Comparison of ENCODE assay signal across 9 mouse cellular contexts in the genomic region with DNA sequence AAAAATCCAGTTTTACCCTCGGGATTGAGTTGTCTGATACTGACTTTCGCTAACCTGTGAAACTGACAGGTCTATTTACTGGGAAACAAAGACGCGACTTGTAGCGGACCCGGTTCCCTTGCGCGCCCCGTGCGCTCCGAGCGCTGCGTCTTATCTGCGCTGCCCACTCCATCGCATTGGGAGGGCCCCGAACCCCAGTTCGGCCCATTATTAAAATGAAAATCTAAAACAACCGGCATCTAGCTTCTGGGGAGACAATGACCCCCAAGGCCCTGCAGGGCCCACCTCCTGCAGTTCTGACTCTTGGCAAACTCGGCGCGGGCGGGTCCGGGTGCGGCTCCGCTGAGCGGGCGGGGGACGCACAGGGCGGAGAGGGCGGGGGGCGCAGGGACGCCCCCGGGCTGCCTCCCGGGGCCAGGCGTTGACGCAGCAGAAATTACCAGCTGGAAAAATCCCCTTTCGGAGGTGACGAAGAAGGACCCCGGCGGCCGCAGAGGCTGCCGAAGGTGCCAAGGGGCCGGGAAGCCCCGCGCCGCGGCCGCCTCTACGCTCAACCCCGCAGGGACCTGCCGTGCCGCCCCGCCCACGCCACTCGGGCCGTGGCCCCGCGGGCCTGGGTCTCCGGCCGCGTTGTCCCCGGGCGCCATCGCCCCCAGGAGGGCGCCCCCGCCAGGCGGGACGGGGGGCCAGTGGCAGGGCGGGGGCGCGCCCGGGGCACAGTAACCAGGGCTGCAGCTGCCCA. TPM values are rescaled to one million over a fixed set of nuclear protein-coding genes. Genes with fewer than 3 reads are reported as not detected.
DNase-seq lines count a peak whose midpoint lies in the region; ATAC-seq lines count a peak whose summit lies in the region.
"Had no signal": no experiment of that assay in that cellular context is flagged by ENCODE, and none has a peak within 500 bp of the region (broad histone marks: within the 10 kb centered on the region; RNA-seq: fewer than 3 reads in every experiment).

No protein-coding gene starts in this region.

- H3K9me3 ChIP-seq in embryonic facial prominence, embryonic 14.5 days (ENCODE audit: control insufficient read depth, low read length) = no peaks in the 10 kb centered on the region
- H3K9me3 ChIP-seq in limb, embryonic 10.5 days (replicated peaks) = no peaks in the 10 kb centered on the region
- H3K9me3 ChIP-seq in midbrain, embryonic 13.5 days = no peaks in the 10 kb centered on the region
- H3K9me3 ChIP-seq in stomach, embryonic 16.5 days (replicated peaks; ENCODE audit: control insufficient read depth, low read length) = no peaks in the 10 kb centered on the region

- H3K36me3 ChIP-seq in embryonic facial prominence, embryonic 14.5 days (ENCODE audit: control insufficient read depth, insufficient read depth, low read length) = no peaks in the 10 kb centered on the region
- no peaks in the 10 kb centered on the region for H3K36me3 ChIP-seq in limb, embryonic 10.5 days
- H3K36me3 ChIP-seq in midbrain, embryonic 13.5 days = no peaks in the 10 kb centered on the region
- H3K36me3 ChIP-seq in stomach, embryonic 16.5 days (ENCODE audit: control insufficient read depth, insufficient read depth, low read length) = no peaks in the 10 kb centered on the region

- ATAC-seq in embryonic facial prominence, embryonic 14.5 days (ENCODE audit: low read depth) = no peak
- ATAC-seq in midbrain, embryonic 13.5 days = no peak
- ATAC-seq in stomach, embryonic 16.5 days (ENCODE audit: insufficient read depth, low FRiP score) = no peak

- H3K27ac ChIP-seq in embryonic facial prominence, embryonic 14.5 days (replicated peaks; ENCODE audit: low read depth, low read length) = no peak overlapping the region; the same call in 1 of the 2 replicates
- peak overlapping the region; percentile 90 for H3K27ac ChIP-seq in limb, embryonic 10.5 days
- H3K27ac ChIP-seq in midbrain, embryonic 13.5 days = peak overlapping the region; percentile 82
- H3K27ac ChIP-seq in stomach, embryonic 16.5 days (ENCODE audit: low read length) = 0 out of 2 replicates have a peak overlapping the region, but pooled peaks have one; percentile 14

- H3K27me3 ChIP-seq in embryonic facial prominence, embryonic 14.5 days (replicated peaks; ENCODE audit: control insufficient read depth, insufficient read depth, low read length) = peaks cover 44% of the 10 kb centered on the region
- peaks cover 22% of the 10 kb centered on the region; the same call in 1 of the 2 replicates for H3K27me3 ChIP-seq in limb, embryonic 10.5 days (ENCODE audit: low read depth, poor library complexity, severe bottlenecking)
- H3K27me3 ChIP-seq in midbrain, embryonic 13.5 days = peaks cover 27% of the 10 kb centered on the region
- no peaks in the 10 kb centered on the region for H3K27me3 ChIP-seq in stomach, embryonic 16.5 days (ENCODE audit: control insufficient read depth, insufficient read depth, low read length)

- DNase-seq in kidney, adult 18-20 months = peak; percentile 54
- no peak for DNase-seq in kidney, adult 8-10 months
- DNase-seq in adrenal gland, postnatal 14 days = peak; percentile 69
- DNase-seq in embryonic facial prominence, embryonic 14.5 days (ENCODE audit: low spot score) = no peak
- peak; percentile 59 to 67 for DNase-seq in heart, postnatal 14 days
- peak; percentile 74 for DNase-seq in limb, embryonic 10.5 days (ENCODE audit: low spot score)

- H3K4me1 ChIP-seq in embryonic facial prominence, embryonic 14.5 days (ENCODE audit: control insufficient read depth, insufficient read depth, low read length) = 0 out of 2 replicates have a peak, but pooled peaks cover 3% of the 10 kb centered on the region
- peaks cover 33% of the 10 kb centered on the region for H3K4me1 ChIP-seq in limb, embryonic 10.5 days
- H3K4me1 ChIP-seq in midbrain, embryonic 13.5 days (replicated peaks) = peaks cover 29% of the 10 kb centered on the region
- no peaks in the 10 kb centered on the region for H3K4me1 ChIP-seq in stomach, embryonic 16.5 days (ENCODE audit: control insufficient read depth, insufficient read depth, low read length)

- WGBS in embryonic facial prominence, embryonic 14.5 days = under 1% methylated on average over 36 of the region's 72 CpGs
- 1% methylated on average over 72 of the region's 72 CpGs for WGBS in limb, embryonic 10.5 days
- WGBS in midbrain, embryonic 13.5 days = under 1% methylated on average over 49 of the region's 72 CpGs
- WGBS in stomach, embryonic 16.5 days = under 1% methylated on average over 62 of the region's 72 CpGs

- intact Hi-C loops in heart, postnatal 14 days (cut with DNase I) = loop anchor here (2.0 to 5.0 kb wide), 2 partner anchors 28 to 46 kb away; no protein-coding TSS in a partner anchor

- peak overlapping the region; percentile 72 for H3K9ac ChIP-seq in embryonic facial prominence, embryonic 14.5 days (ENCODE audit: low read depth, low read length)
- H3K9ac ChIP-seq in midbrain, embryonic 13.5 days (replicated peaks) = peak overlapping the region; percentile 93
- H3K9ac ChIP-seq in stomach, embryonic 16.5 days (ENCODE audit: low read length) = peak overlapping the region; percentile 81

- peak overlapping the region; percentile 100 for H3K4me2 ChIP-seq in embryonic facial prominence, embryonic 14.5 days (ENCODE audit: low read depth, low read length)
- peak overlapping the region; percentile 90 for H3K4me2 ChIP-seq in midbrain, embryonic 13.5 days (replicated peaks)
- peak overlapping the region; percentile 99 for H3K4me2 ChIP-seq in stomach, embryonic 16.5 days (ENCODE audit: low read depth, low read length)

- H3K4me3 ChIP-seq in embryonic facial prominence, embryonic 14.5 days (ENCODE audit: low read depth, low read length) = peak overlapping the region; percentile 81
- H3K4me3 ChIP-seq in limb, embryonic 10.5 days = peak overlapping the region; percentile 98
- peak overlapping the region; percentile 97 for H3K4me3 ChIP-seq in midbrain, embryonic 13.5 days (replicated peaks)
- H3K4me3 ChIP-seq in stomach, embryonic 16.5 days (replicated peaks; ENCODE audit: low read length) = peak overlapping the region; percentile 67

RNA-seq across cellular contexts. Expression of a gene that starts 0.6 kb away (rescaled TPM):
- total RNA-seq in adrenal gland, postnatal 14 days (2021) = 17.8 and 20.0 TPM in 2 replicates
- polyA plus RNA-seq in embryonic facial prominence, embryonic 14.5 days (2014; fragmentation: Nextera tagmentation; extraction: Ambion mirVana) = 5.7 and 5.9 TPM in 2 replicates
- total RNA-seq in heart, postnatal 14 days (2021) = 10 to 100 TPM; 13.8 to 14.4 TPM
- polyA plus RNA-seq in limb, embryonic 10.5 days (2016; fragmentation: Nextera tagmentation; extraction: Ambion mirVana) = 17.5 and 17.7 TPM in 2 replicates
- 24.1 and 24.3 TPM in 2 replicates for polyA plus RNA-seq in midbrain, embryonic 13.5 days (2015; fragmentation: Nextera tagmentation; extraction: Ambion mirVana)
- polyA plus RNA-seq in stomach, embryonic 16.5 days (2015; fragmentation: Nextera tagmentation; extraction: Ambion mirVana) = 7.9 and 9.7 TPM in 2 replicates

RNA-seq across cellular contexts. Expression of a gene that starts 34.4 kb away (rescaled TPM):
- total RNA-seq in adrenal gland, postnatal 14 days (2021) = not detected in 2 replicates
- 0.21 and 0.22 TPM in 2 replicates for polyA plus RNA-seq in embryonic facial prominence, embryonic 14.5 days (2014; fragmentation: Nextera tagmentation; extraction: Ambion mirVana)
- not detected for total RNA-seq in heart, postnatal 14 days (2021)
- polyA plus RNA-seq in limb, embryonic 10.5 days (2016; fragmentation: Nextera tagmentation; extraction: Ambion mirVana) = 0.08 and 0.21 TPM in 2 replicates
- polyA plus RNA-seq in midbrain, embryonic 13.5 days (2015; fragmentation: Nextera tagmentation; extraction: Ambion mirVana) = not detected in 2 replicates
- polyA plus RNA-seq in stomach, embryonic 16.5 days (2015; fragmentation: Nextera tagmentation; extraction: Ambion mirVana) = 0.12 and 0.16 TPM in 2 replicates
- total RNA-seq: layer of hippocampus, postnatal 25 days had no signal

RNA-seq across cellular contexts. Expression of a gene that starts 38.4 kb away (rescaled TPM):
- total RNA-seq in adrenal gland, postnatal 14 days (2021) = 109 and 114 TPM in 2 replicates
- 159 and 164 TPM in 2 replicates for polyA plus RNA-seq in embryonic facial prominence, embryonic 14.5 days (2014; fragmentation: Nextera tagmentation; extraction: Ambion mirVana)
- total RNA-seq in heart, postnatal 14 days (2021) = 10 to 100 TPM; 63.4 to 68.9 TPM
- 176 and 185 TPM in 2 replicates for polyA plus RNA-seq in limb, embryonic 10.5 days (2016; fragmentation: Nextera tagmentation; extraction: Ambion mirVana)
- polyA plus RNA-seq in midbrain, embryonic 13.5 days (2015; fragmentation: Nextera tagmentation; extraction: Ambion mirVana) = 116 and 121 TPM in 2 replicates
- polyA plus RNA-seq in stomach, embryonic 16.5 days (2015; fragmentation: Nextera tagmentation; extraction: Ambion mirVana) = 139 and 142 TPM in 2 replicates

Comparison
In these comparisons a context has a peak if more than half of its experiments do, and no peak if none do; other contexts are left out.
1. DNase-seq: peak in kidney, adult 18-20 months (single experiment), adrenal gland, postnatal 14 days (single experiment), heart, postnatal 14 days (2 of 2) and limb, embryonic 10.5 days (single experiment); none in kidney, adult 8-10 months (0 of 2) and embryonic facial prominence, embryonic 14.5 days (single experiment).
2. Peak in every context shown above with its lines, with median percentiles within 50 percentile points of each other: H3K4me2 ChIP-seq, H3K4me3 ChIP-seq and H3K9ac ChIP-seq.